Mouse (Mus musculus) kidney, adult 2 months (tissue): ENCODE data around the gene H2-Oa.

ENCODE experiments used
- CTCF ChIP-seq: fragments of 200-500 bp; conservative IDR thresholded peaks from 2 replicates; pipeline ENCODE4 v1.5.1; 2011; ENCODE audit warnings: low read depth, mild to moderate bottlenecking, control low read depth, low read length, moderate library complexity, mixed read lengths; ENCODE audit not compliant: insufficient read depth, insufficient read length
- POLR2A ChIP-seq: fragments of 200-500 bp; IDR thresholded peaks from one replicate; pipeline ENCODE4 v1.6.1; 2011; ENCODE audit warnings: low read depth, low read length, control low read depth

GRCm38 (mm10) chr17:34140240-34140639, 48.1 kb downstream of the H2-Oa start:
- no peak for TF ChIP-seq CTCF
- no peak for TF ChIP-seq POLR2A
